Mouse (Mus musculus) liver, adult (tissue): ENCODE data around the gene Cyb561d1.

Experiments
- GATA4 ChIP-seq: IDR thresholded peaks from 2 replicates; pipeline ENCODE4 v1.6.1; 2014; ENCODE audit warnings: mild to moderate bottlenecking, low read length; ENCODE audit not compliant: insufficient replicate concordance

The Cyb561d1 gene

DNA sequence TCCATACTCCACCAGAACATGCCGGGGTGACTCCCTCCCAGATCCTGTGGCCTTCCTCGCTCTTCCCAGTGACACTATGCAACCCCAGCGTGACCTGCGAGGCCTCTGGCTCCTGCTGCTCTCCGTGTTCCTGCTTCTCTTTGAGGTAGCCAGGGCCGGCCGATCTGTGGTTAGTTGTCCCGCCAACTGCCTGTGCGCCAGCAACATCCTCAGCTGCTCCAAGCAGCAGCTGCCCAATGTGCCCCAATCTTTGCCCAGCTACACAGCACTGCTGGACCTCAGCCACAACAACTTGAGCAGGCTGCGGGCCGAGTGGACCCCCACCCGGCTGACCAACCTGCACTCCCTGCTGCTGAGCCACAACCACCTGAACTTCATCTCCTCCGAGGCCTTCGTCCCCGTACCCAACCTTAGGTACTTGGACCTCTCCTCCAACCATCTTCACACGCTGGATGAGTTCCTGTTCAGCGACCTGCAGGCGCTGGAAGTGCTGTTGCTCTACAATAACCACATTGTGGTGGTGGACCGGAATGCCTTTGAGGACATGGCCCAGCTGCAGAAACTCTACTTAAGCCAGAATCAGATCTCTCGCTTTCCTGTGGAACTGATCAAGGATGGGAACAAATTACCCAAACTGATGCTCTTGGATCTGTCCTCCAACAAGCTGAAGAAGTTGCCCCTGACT lies 13.8 kb downstream of the Cyb561d1 start:
- no peak for TF ChIP-seq GATA4

GRCm38 (mm10) chr3:108186098-108187047 lies 14.6 kb downstream of the Cyb561d1 start, which contains the start of gene Amigo1:
Amigo1 (plus strand) TSS chr3:108186335.
- TF ChIP-seq GATA4, result no peak

DNA sequence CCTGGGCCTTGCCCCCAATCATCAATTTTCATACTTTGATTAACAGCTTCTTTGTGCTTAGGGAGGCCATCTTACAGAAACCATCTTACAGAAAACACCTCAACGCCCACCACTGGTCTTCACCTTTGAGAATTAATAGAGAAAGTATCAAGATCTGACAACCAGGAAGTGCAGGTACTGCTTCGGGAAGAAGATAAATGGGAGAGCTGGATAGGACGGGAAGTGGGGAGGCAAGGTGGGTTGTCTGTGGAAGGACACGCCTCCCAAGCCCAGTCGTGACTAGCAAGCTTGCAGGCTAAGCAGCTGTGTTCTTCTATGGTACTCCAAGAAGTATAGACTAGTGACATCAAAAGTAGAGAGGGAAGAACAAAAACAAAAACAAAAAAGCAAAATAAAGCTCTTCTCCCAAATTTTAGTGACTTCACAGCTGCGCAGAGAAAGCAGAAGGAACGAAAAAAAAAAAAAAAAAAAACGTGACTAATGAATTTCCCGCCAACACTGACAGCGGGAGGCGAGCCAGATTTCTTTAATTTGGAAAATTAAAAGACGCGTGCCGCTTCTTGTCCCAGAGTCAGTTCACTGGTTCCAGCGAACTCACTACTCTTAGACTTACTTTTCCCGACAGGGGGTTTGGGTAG lies 15.4 kb downstream of the Cyb561d1 start:
- no peak for TF ChIP-seq GATA4

GRCm38 (mm10) chr3:108184742-108185141 lies 16.3 kb downstream of the Cyb561d1 start:
- TF ChIP-seq GATA4, result no peak

DNA sequence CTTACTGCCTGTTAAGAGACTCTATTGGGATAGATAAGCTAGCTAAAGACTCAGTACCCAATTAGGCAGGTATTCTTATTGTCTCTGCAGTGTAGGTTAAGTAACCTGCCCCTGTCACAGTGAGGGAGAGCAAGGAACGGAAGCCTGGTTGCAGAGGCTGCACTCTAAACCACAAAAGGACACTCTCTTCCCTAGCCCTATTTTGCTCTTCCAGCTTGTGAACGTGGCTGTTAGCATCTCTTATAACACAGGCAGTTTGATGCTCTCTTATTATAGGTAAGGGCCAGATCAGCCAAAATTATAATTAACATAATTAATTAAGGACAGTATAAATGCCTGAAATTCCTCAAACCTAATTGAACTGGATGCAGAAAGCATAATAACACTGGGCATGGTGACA lies 20.5 kb downstream of the Cyb561d1 start:
- TF ChIP-seq GATA4, result no peak

GRCm38 (mm10) chr3:108178756-108179715 lies 22.0 kb downstream of the Cyb561d1 start:
- no peak for TF ChIP-seq GATA4

GRCm38 (mm10) chr3:108174672-108175531 lies 26.1 kb downstream of the Cyb561d1 start:
- TF ChIP-seq GATA4, result no peak

GRCm38 (mm10) chr3:108169199-108169598 lies 31.8 kb downstream of the Cyb561d1 start:
- no peak for TF ChIP-seq GATA4

DNA sequence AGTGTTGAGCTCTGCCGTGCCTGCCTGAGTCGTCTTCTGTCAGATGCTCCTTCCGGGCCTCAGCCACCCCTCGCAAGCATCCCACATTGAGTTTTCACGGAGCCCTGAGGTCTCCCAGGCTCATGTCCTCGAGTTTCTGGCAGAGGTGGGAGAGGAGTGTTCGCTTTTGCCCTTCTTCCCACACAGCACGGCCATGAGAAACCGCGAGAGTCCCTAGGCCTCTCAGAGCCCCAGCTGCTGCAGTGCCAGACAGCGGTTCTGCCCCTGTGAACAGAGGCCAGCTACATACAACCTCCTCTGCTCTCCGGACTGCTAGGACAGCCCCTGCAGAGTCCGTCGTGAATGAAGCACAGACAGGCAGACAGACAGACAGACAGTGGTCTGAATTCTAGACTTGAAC lies 33.5 kb downstream of the Cyb561d1 start:
- no peak for TF ChIP-seq GATA4

DNA sequence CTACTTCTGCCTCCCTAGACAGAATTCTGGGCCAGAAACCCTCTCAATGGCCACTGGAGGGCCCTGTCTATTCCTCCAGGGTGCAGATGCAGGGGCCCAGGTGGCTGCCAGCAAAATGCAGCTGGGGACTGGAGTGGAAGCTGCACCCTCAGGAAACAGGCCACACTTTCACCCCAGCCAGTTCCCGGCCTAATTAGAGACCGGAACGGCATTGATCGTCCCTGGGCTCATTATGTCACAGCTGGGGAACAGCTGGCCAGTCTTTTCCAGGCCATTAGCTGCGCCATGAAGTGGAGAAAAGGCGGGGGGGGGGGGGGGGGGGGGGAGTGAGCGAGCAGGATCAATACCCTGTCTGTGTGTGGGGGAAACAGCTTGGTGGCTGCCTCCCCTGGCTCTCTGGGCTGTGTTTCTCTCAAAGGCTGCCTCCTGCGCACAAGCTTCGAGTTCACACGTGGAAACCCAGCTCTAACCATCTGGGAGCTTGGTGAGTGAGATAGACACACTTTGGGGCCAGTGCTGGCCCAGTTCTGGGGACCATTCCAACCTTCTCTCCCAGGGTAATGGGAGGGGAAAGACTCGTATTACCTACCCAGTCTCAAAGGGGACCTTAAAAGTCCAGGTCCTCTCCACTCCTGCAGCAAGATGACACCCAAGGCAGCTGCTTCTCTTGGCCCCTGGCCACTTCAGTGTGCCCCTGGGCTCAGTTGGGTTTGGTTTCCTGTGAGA lies 34.4 kb downstream of the Cyb561d1 start:
- no peak for TF ChIP-seq GATA4

DNA sequence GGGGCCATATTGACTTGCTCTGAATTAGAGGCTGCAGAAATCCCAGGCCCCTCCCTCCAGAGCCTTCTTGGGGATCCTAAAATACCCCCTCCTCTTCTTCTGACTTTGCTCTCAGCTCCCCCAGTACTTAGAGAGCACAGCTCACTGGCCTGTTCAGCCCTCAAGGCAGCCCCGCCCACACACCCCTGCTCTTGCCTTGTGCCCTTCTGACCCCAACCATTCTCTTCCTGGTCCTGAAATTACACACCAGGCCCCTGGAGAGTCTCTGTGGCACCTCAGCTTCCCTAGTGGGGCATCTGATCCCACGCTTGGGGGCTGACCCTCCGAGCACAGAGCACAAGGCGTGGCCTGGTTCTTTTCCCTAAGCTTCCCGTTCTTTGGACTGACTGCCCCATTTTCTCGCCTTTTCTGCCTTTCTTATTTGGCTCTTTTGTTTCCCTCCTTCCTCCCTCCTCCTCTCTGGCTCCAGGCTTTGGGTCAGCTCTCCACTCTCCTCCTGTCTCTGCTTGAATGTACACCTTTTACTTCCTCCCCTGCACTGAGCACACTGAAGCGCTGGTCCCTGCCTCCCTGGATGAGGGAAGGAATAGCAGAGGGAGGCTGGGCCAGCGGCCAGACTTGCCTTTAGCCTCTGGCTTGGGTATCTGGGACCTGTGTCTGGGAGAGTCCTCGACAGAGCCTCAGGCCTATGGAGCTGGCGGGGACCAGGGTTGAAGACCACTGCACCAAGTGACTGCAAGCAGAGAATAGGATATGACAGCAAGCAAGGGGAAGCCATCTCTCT lies 35.3 kb downstream of the Cyb561d1 start:
- no peak for TF ChIP-seq GATA4

GRCm38 (mm10) chr3:108164807-108165206 lies 36.2 kb downstream of the Cyb561d1 start:
- no peak for TF ChIP-seq GATA4
